Mouse (Mus musculus): ENCODE measurements around the gene Esrra.

DNA sequence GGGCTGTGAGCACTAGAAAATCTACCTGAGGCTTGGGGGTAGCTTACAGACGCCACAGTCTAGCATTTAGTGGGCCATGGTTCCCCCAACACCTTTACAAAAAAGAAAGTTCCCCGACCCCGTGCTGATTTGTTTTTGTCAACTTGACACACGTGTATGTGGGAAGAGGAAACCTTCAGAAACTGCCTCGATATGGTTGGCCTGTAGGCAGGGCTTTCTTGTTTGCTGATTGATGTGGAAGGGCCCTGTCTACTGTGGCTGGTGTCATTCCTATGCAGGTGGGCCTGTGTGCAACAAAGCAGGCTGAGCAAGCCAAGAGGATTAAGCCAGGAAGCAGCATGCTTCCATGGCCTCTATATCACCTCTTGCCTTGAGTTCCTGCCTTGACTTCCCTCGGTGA is 8.6 kb downstream of the Esrra start:
- TF ChIP-seq CTCF (IDR thresholded peaks at IDR 0.05; ENCODE audit: insufficient read depth, low read depth, low read length) (no peak), POLR2A (IDR thresholded peaks at IDR 0.05; ENCODE audit: insufficient read depth, low read depth, low read length) (no peak)

Measured in olfactory bulb, adult 2 months (tissue).